Mouse (Mus musculus): ENCODE data around the gene Pcolce2.

Pcolce2 gene

GRCm38 (mm10) chr9:95657941-95658340 is 20.5 kb downstream of the Pcolce2 start:
- no peak for DNase-seq

- peak; percentile 52 to 59 for DNase-seq
Measured at GRCm38 (mm10) chr9:95664290-95664989, 27.0 kb downstream of the Pcolce2 start.

GRCm38 (mm10) chr9:95665835-95666234 is 28.4 kb downstream of the Pcolce2 start:
- no peak for DNase-seq

GRCm38 (mm10) chr9:95667836-95668235 is 30.4 kb downstream of the Pcolce2 start:
- peak; percentile 95 to 96 for DNase-seq

- peak; percentile 64 to 73 for DNase-seq
Measured at GRCm38 (mm10) chr9:95668306-95668705, 30.9 kb downstream of the Pcolce2 start.

- DNase-seq = no peak
Measured at GRCm38 (mm10) chr9:95672331-95672730, 34.9 kb downstream of the Pcolce2 start.

GRCm38 (mm10) chr9:95672760-95673159 is 35.4 kb downstream of the Pcolce2 start:
- DNase-seq = no peak

GRCm38 (mm10) chr9:95675064-95675699 is 37.8 kb downstream of the Pcolce2 start:
- peak; percentile 91 to 93 for DNase-seq

GRCm38 (mm10) chr9:95676021-95676420 is 38.6 kb downstream of the Pcolce2 start:
- peak in 1 of 2 experiments; percentile 25 for DNase-seq

GRCm38 (mm10) chr9:95679966-95680365 is 42.6 kb downstream of the Pcolce2 start:
- no peak for DNase-seq

GRCm38 (mm10) chr9:95680691-95681090 is 43.3 kb downstream of the Pcolce2 start:
- no peak for DNase-seq

- DNase-seq = no peak
Measured at GRCm38 (mm10) chr9:95685660-95686440, 48.4 kb downstream of the Pcolce2 start.

GRCm38 (mm10) chr9:95688064-95688463 is 50.7 kb downstream of the Pcolce2 start:
- DNase-seq = peak; percentile 64 to 66

GRCm38 (mm10) chr9:95692823-95693222 is 55.4 kb downstream of the Pcolce2 start:
- no peak for DNase-seq

GRCm38 (mm10) chr9:95693528-95694100 is 56.2 kb downstream of the Pcolce2 start:
- no peak for DNase-seq

- DNase-seq = no peak
Measured at GRCm38 (mm10) chr9:95694526-95694925, 57.1 kb downstream of the Pcolce2 start.

- no peak for DNase-seq
Measured at GRCm38 (mm10) chr9:95695023-95695422, 57.6 kb downstream of the Pcolce2 start.

GRCm38 (mm10) chr9:95696581-95696980 is 59.2 kb downstream of the Pcolce2 start:
- no peak for DNase-seq

- peak; percentile 71 to 74 for DNase-seq
Measured at GRCm38 (mm10) chr9:95697808-95698207, 60.4 kb downstream of the Pcolce2 start.

- DNase-seq = no peak
Measured at GRCm38 (mm10) chr9:95699273-95699672, 61.9 kb downstream of the Pcolce2 start.

GRCm38 (mm10) chr9:95704078-95704477 is 66.7 kb downstream of the Pcolce2 start:
- no peak for DNase-seq

GRCm38 (mm10) chr9:95705371-95705770 is 68.0 kb downstream of the Pcolce2 start:
- DNase-seq = no peak

GRCm38 (mm10) chr9:95708943-95709342 is 71.5 kb downstream of the Pcolce2 start:
- no peak for DNase-seq
